Mouse (Mus musculus) adrenal gland, postnatal 10 days (tissue): ENCODE data around the gene Fgfr2. TPM values are rescaled to one million over a fixed set of nuclear protein-coding genes. Genes with fewer than 3 reads are reported as not detected.

ENCODE experiments used
- DNase-seq: peaks from one replicate; pipeline ENCODE4 v3.0.0; 2021; ENCODE audit warnings: mixed read lengths
- total RNA-seq, 2 experiments: library from RNA; stranded (reverse); gene quantifications; 2 replicates each; pipeline ENCODE4 v1.2.3; 2021

Gene Fgfr2
- total RNA-seq, 2 experiments from 2014 or later = 128 to 169 TPM

DNA sequence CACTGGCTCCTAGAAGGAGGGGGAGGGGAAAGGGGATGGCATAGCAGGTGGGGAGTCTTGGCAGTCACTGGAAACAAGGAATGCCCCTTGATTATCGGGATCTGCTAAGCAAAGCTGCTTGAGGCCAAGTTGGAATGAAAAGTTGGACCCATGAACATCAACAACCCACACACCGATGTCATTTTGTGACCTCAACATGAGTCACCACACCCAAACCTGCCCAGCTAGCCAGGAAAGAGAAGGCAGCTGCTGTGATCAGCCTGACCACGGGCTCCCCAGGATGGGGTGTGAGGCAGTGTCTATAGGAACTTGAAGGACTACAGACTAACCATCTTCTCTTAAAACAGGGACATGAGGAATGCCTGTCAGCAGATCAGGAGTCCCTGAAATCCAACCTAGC, 37.7 kb downstream of the Fgfr2 start:
- DNase-seq = no peak

- DNase-seq = no peak
These were observed 39.1 kb downstream of the Fgfr2 start for GRCm38 (mm10) chr7:133083936-133084614.

DNA sequence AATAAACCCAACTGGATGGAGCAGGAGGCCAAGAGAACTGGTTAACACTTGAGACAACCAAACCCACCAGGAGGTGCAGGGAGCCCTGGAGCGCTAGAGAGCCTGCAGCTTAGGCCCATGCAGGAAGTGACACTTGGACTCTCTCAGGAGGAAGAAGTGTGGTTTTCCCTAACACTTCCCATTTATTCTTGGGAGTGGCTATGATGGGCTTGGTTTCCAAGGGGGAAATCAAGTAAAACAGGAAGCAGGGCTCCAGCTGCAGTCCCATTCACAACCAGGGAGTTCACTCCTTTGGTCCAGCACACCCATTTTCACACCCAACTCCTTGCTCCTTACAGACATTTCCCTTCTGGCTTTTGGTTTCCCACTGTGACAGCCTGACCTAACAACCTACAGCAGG, 44.2 kb downstream of the Fgfr2 start:
- no peak for DNase-seq

DNA sequence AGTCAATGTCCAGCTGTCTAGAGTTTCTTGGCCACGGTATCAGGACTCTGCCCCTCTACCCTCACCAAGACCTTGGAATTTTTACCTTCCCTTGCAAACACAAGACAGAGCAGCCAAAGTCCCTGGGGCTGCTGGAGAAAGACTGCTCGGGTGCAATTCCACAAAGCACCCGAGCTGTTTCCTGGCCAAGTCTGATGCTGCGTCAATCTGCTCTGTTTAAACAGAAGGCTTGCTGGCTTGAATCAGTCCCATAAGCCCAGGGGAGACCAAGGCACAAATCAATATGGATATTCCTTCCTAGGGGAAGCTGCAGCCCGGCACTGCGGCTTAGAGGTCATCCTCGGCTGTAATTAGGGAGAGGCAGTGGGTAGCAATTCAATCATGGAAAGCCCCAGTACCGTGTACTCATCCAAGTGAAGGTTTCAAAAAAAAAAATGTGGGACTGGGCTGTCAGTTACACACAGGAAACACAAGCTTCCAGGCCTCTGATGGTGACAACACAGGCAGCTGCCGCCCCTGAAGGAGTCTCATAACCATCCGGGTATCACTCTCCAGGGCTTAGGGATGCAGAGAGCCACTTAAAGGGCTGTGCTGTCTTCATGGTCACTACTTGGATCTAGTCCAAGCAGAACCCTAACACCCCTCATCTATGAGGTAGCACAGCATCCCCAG, 48.6 kb downstream of the Fgfr2 start:
- no peak for DNase-seq

DNA sequence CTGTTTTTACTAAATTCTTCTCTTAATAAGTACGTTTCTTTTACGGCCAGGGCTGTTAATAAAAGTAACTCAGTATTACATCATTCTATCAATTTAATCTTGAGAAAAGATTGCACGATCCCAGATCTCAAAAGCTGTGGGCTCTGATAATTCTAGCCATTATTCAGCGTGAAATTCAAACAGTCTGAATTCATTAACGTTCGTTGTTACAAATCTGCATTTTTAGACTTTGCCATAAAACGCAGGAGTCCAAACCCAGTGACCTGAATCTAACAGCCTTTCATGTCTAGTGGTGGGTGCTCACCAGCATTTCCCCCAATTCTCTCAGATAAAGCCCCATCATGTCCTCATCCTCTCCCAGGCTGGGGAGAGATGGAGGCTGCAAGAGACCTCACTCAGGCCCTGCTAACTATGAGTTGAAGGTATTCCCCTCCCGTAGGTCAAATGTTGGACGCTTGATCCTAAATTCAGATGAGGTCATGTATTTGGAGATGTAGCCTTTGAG, 50.0 kb downstream of the Fgfr2 start:
- DNase-seq = no peak

- no peak for DNase-seq
These were observed 50.6 kb downstream of the Fgfr2 start for GRCm38 (mm10) chr7:133072535-133072934.

- no peak for DNase-seq
These were observed 55.8 kb downstream of the Fgfr2 start for GRCm38 (mm10) chr7:133067321-133067841.

DNA sequence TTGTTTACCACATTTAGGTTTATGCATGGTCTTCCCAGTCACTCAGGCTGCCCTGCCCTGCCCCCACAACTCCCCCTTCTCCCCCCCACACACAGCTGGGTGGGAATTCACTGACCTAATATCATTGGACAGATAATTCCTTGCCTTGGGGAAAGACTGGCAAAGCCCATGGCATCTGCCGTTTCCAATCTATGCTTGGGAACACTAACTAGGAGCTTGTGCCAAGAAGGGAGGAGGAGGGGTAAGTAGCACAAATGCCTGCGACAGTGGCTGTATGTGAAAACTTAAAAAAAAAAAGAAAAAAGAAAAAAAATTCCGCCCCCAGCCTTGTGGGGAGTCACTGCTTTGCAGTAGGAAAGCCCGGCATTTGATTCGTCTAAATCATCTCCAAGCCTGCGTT, 56.4 kb downstream of the Fgfr2 start:
- peak; percentile 42 for DNase-seq

DNA sequence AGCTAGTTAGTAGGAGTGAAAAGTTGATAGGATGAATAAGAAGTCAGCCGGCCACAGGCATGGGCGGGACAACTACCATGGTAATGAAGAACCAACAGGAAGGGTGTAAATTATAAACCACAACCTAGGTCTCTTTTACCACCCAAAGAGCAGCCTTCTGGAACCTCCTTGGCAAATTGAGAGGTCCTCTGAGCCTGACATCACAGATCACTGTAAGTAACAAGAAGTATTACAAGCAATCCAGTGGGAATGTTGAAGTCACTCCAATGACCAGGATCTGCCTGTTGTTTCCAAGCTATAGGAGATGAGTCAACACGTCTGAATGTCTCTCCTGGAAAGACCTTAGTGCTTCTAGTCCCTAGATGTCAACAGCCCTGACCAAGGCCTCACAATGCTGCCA, 61.1 kb downstream of the Fgfr2 start:
- DNase-seq = no peak

DNA sequence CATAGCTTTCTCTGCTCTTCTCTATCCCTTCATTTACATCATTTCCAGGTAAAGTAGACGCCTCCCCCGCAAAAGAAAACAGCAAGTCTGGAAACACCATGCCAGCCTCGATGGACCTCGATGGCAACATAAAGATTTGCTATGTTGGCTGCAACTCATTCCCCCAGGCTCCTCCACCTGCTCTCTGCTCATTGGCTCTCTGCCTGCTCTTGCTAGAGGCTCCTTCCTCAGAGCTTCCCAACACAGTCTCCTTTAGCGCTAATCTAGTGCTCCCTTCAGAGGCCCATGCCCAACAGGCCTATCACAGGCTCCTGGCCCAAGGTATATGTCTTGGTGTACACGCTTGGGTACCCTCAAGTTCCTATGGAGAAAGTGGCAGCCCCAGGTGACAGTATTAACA, 63.0 kb downstream of the Fgfr2 start:
- no peak for DNase-seq

DNA sequence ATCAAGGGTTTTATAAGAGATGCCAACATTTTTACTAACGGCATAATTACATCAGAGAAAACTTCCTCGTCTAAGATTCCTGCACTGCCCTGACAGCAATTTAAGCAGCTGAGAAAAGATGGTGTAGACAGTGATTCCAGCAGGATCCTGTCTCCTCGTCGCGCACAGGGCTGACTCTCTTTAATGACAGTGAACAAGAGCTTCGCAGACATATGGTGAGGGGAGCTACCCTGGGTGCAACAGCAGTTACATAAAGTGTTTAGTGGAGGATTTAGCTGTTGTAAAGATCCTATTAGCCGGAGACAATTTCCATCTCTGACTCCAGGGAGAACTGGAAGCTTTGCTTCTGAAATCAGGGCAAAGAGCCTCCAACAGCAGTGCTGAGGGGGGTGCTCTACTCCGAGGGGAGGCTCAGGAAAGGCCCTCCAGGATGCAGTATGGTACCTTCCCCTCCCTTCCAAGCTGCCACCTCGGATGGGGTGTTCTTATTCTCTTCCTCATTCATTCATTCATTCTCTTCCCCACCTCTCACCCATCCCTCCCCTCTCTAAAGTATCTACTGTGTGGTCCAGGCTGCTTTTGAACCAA, 63.5 kb downstream of the Fgfr2 start:
- DNase-seq = no peak

DNA sequence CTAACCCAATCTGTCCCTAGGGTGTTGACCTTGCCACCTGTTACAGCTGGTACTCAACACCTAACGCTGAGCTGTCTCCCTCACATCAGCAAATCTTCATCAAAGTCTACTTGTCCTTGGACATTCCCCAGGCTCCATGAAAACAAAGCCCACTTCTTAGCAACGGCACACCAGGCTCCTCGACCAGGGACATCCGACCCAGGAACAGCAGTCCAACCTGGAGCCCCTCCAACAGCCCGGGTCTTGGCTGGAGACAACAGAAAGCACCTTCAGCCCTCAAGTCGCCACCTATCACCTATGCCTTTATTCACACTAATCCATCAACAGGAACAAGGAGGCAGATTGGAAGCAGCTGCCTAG, 64.0 kb downstream of the Fgfr2 start:
- DNase-seq = no peak

GRCm38 (mm10) chr7:133058496-133059149, 64.5 kb downstream of the Fgfr2 start:
- DNase-seq = no peak

DNA sequence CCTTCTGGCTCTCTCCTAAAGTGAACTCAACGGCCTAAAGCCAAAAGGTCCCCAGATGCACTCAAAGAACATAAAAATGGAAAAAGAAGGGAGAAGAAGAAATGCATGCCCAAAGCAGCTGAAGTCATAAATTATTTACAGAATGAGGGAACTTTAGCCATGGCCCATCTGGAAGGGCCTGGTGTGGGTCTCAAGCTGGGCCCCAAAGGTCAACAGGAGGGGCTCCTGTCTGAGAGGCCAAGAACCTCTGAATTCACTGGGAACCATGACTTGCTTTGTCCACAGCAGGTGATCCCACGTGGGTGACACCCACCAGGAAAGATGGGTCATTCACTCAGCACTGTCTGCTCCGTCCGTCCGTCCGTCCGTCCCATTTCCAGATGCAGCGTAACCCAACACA, 66.2 kb downstream of the Fgfr2 start:
- DNase-seq = no peak

DNA sequence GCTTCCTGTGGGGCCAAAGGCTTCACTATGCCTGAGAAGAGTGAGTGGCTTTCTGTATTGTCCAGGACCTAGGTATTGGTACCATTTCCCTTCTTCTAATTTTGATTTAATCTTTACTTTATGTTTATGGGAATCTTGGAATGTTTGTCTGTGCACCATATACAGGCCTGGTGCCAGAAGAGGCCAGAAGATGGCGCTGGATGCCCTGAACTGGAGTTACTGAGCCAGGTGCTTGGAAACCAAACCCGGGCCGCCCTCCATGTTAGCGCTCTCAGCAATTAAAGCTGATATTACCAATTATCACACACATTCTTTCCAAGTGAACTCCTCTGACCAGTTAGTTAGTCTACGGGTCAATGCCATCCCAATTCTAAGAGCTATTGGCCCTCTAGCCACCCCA, 68.7 kb downstream of the Fgfr2 start:
- no peak for DNase-seq

- no peak for DNase-seq
These were observed 69.4 kb downstream of the Fgfr2 start for GRCm38 (mm10) chr7:133053757-133054156.

DNA sequence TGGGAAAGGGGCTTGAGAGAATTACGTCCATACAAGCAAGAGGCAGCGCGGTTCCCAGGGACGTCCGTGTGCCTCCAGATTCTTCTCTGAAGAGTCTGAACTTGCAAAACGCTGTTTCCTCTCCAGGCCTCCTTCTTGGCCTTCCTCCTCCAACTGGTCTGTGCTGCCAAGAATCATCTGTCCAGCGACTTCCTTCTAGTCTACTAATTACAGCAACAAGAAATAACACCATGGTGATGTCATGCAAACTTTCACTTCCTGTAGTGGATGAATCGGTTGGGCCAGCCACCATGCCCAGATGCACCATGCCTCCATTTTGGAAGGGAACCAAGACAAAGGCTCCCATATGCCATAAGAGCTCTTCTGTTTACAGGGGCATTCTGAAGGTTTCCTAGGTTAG, 70.3 kb downstream of the Fgfr2 start:
- no peak for DNase-seq

DNA sequence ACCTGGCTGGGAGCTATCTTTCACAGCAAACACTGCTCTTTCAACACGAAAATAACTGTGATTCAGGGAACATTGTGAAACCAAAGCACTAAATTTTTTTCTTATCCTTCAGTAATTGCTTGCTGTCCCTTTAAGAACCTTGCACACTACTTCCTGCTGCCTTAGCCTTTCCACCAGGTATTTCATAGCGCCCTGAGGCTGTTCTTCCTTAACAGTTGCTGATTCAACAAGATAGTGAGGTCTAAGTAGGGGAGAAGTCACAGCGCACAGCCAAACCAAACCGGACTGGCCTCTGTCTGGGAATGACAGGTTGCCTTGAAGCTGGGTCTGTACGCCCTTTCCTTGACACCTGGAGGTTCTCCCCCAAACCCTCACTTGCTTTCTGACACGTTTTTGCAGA, 72.5 kb downstream of the Fgfr2 start:
- no peak for DNase-seq

- no peak for DNase-seq
These were observed 75.0 kb downstream of the Fgfr2 start for GRCm38 (mm10) chr7:133048085-133048630.

- DNase-seq = no peak
These were observed 75.9 kb downstream of the Fgfr2 start for GRCm38 (mm10) chr7:133047287-133047686.

- no peak for DNase-seq
These were observed 78.4 kb downstream of the Fgfr2 start for GRCm38 (mm10) chr7:133044721-133045120.

- DNase-seq = no peak
These were observed 81.4 kb downstream of the Fgfr2 start for GRCm38 (mm10) chr7:133041784-133042183.
